Mouse (Mus musculus) MEL (cell line): Measurements from ENCODE around the gene Mtmr11.
"Not testable (repeated sequence)": the region's sequence is repeated elsewhere in the genome, so short reads cannot be mapped to it uniquely, and the experiment has no call there.

ENCODE experiments used
- BHLHE40 ChIP-seq: IDR thresholded peaks from 2 replicates; pipeline ENCODE4 v1.6.1; 2012; ENCODE audit warnings: low read depth, mild to moderate bottlenecking, inconsistent platforms, low read length, improper control_type of control experiment, borderline replicate concordance
- CTCF ChIP-seq, 3 experiments: IDR thresholded peaks in 2 of 3; conservative IDR thresholded peaks in 1 of 3; 2 replicates each; pipeline ENCODE4 v1.5.1; 2011 to 2012; ENCODE audit warnings: low read length in 3 of 3, low read depth in 2 of 3, mild to moderate bottlenecking in 2 of 3, improper control_type of control experiment in 1 of 3, inconsistent platforms in 1 of 3, mixed read lengths in 1 of 3, moderate library complexity in 1 of 3; ENCODE audit not compliant: control insufficient read depth in 1 of 3, insufficient read depth in 1 of 3, poor library complexity in 1 of 3, severe bottlenecking in 1 of 3
- ELF1 ChIP-seq: IDR thresholded peaks from 2 replicates; pipeline ENCODE4 v1.6.1; 2014; ENCODE audit warnings: low read depth, mild to moderate bottlenecking, inconsistent platforms, low read length, improper control_type of control experiment, moderate library complexity
- EP300 ChIP-seq, 2 experiments: IDR thresholded peaks; 2 replicates each; pipeline ENCODE4 v1.6.1; 2011; ENCODE audit warnings: improper control_type of control experiment in 2 of 2, low read length in 2 of 2, low read depth in 1 of 2, mild to moderate bottlenecking in 1 of 2
- HCFC1 ChIP-seq: IDR thresholded peaks from 2 replicates; pipeline ENCODE4 v1.6.1; 2012; ENCODE audit warnings: low read depth, mild to moderate bottlenecking, inconsistent platforms, low read length, improper control_type of control experiment, moderate library complexity
- KAT2A ChIP-seq: conservative IDR thresholded peaks from 2 replicates; pipeline ENCODE4 v1.6.1; 2012; ENCODE audit warnings: low read depth, low read length, improper control_type of control experiment, inconsistent platforms
- MAX ChIP-seq: IDR thresholded peaks from 2 replicates; pipeline ENCODE4 v1.6.1; 2011; ENCODE audit warnings: low read length, improper control_type of control experiment
- MAZ ChIP-seq: IDR thresholded peaks from 2 replicates; pipeline ENCODE4 v1.6.1; 2012; ENCODE audit warnings: low read depth, mild to moderate bottlenecking, inconsistent platforms, low read length, improper control_type of control experiment
- RAD21 ChIP-seq: IDR thresholded peaks from 2 replicates; pipeline ENCODE4 v1.6.1; 2011; ENCODE audit warnings: mild to moderate bottlenecking, low read depth, low read length, improper control_type of control experiment
- TAL1 ChIP-seq: IDR thresholded peaks from 2 replicates; pipeline ENCODE4 v1.6.1; 2012; ENCODE audit warnings: mild to moderate bottlenecking, inconsistent platforms, low read length, moderate library complexity, mixed read lengths
- TCF12 ChIP-seq: IDR thresholded peaks from 2 replicates; pipeline ENCODE4 v1.6.1; 2014; ENCODE audit warnings: low read depth, mild to moderate bottlenecking, inconsistent platforms, low read length, improper control_type of control experiment, moderate library complexity
- ZKSCAN1 ChIP-seq: IDR thresholded peaks from 2 replicates; pipeline ENCODE4 v1.6.1; 2012; ENCODE audit warnings: low read depth, mild to moderate bottlenecking, inconsistent platforms, low read length, improper control_type of control experiment, moderate library complexity

DNA sequence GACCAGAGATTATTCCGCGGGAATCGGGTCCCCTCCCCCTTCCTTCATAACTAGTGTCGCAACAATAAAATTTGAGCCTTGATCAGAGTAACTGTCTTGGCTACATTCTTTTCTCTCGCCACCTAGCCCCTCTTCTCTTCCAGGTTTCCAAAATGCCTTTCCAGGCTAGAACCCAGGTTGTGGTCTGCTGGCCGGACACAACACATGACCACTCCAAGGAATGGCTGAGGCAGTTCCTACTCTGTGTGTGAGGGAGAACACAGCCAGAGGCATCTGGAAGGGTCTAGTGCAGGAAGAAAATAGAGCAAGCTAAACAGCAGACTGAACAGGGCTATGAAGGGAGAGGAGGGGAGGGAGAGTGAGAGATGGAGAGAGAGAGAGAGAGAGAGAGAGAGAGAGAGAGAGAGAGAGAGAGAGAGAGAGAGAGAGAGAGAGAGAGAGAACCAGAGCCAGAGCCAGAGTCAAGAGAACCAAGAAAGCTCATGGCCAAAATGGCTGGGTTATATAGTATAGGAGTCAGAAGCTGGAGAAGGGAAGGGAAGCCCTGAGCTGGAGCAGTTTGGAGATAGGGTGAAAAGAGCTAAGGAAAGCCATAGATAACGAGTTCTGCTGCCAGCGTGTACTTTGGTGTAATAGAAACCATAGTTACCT, 36.9 kb downstream of the Mtmr11 start:
- 0 out of 2 replicates have a peak, but pooled peaks have one; percentile 21 for TF ChIP-seq TCF12
- TF ChIP-seq EP300 (IDR thresholded peaks at IDR 0.05; ENCODE audit: low read depth in 1 of 2, low read length in 2 of 2), result peak in 1 of 2 experiments; percentile 39; a peak in 1 of 4 replicates
- not testable (repeated sequence) for TF ChIP-seq CTCF (IDR thresholded peaks at IDR 0.05 in 2 of 3, conservative IDR thresholded peaks at IDR 0.05 in 1 of 3; ENCODE audit: control insufficient read depth in 1 of 3, insufficient read depth in 1 of 3, low read depth in 2 of 3, low read length in 3 of 3, poor library complexity in 1 of 3, severe bottlenecking in 1 of 3); ZKSCAN1; RAD21; KAT2A; HCFC1; MAZ; TAL1
- peak; percentile 1; the same call in 1 of the 2 replicates for TF ChIP-seq MAX
- 0 out of 2 replicates have a peak, but pooled peaks have one; percentile 3 for TF ChIP-seq ELF1
- TF ChIP-seq BHLHE40, result peak; percentile 5; the same call in 1 of the 2 replicates
